Mouse (Mus musculus): ENCODE data around the gene Dhrs7b.

- no peak for TF ChIP-seq GATA1 (IDR thresholded peaks at IDR 0.05; ENCODE audit: low read length)
- no peak for TF ChIP-seq TAL1 (IDR thresholded peaks at IDR 0.05; ENCODE audit: low read length)
Measured at GRCm38 (mm10) chr11:60784179-60784922, 46.1 kb upstream of the Dhrs7b start.
